Mouse (Mus musculus): ENCODE measurements around the gene Rgs17.
A peak's percentile ranks its signal among the peaks of the same experiment; 100 is the strongest.
"Not testable (repeated sequence)": the region's sequence is repeated elsewhere in the genome, so short reads cannot be mapped to it uniquely, and the experiment has no call there.

Rgs17 gene

DNA sequence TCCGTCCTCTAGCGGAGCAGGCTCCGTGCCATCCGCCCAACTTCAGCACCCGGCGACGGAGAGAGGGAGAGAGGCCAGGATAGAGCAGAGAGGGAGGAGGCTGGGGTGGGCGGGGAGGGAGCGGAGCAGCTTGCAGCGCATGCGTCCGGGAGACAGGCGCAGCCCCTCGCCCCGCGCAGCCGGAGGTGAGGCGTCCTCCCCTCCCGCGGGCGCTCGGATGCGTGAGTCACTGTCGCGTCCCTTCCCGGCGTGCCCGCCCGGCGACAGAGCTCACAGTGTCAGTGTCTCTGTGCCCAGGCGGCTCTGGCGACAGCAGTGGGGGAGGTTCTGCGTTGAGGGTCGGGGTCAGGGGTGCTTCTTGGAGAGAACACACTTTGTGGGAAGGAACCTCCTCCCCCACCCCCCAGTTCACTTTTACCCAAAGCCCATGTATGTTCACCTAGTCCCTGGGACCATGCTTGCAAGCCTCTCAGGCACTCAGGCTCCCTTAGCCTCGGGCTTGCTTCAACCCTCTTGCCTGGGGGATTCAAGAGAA lies at the start of gene Rgs17:
Gene Rgs17 (minus strand): TSS at position 107 of the 535 bp plus-strand sequence.
- DNase-seq, result no peak

DNA sequence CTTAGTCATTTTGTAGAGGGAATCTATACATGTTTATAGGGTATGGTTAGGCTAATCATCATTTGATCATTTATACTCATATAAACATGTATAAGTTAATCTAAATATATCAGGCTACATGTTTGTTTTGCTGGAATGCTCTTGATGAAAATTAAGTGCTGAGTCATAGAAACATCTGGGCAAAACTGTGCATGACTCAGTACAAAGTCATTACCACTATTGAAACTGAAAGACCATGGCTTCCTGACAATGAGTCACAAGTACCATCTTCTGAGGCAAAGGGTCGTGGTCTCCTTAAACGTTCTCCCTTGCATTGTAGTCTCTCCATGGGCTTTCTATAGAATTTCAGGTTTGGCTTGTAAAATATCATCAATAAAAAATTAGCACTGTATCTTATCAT lies 45.5 kb upstream of the Rgs17 start:
- DNase-seq, result no peak

GRCm38 (mm10) chr10:5953787-5954186 lies 31.6 kb upstream of the Rgs17 start:
- DNase-seq, result not testable (repeated sequence)

GRCm38 (mm10) chr10:5924261-5924660 lies 2.1 kb upstream of the Rgs17 start:
- no peak for DNase-seq

DNA sequence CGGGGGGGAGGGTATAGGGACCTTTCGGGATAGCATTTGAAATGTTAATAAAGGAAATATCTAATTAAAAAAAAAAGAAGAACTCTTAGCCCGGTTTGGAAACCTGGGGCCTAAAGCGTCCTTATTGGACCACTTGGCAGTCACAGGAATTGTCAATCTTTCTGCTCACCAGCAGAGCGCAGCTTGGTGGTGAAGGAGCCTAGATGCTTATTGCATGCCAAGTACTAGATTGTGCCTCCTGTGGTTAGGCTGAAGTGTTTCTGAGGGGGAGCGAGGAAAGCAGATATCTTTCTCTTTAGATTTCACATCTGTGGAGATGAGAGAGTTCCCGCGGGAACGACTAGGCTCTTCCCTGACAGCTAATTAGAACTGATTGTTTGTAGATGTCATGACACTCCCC lies 896 bp upstream of the Rgs17 start:
- no peak for DNase-seq

DNA sequence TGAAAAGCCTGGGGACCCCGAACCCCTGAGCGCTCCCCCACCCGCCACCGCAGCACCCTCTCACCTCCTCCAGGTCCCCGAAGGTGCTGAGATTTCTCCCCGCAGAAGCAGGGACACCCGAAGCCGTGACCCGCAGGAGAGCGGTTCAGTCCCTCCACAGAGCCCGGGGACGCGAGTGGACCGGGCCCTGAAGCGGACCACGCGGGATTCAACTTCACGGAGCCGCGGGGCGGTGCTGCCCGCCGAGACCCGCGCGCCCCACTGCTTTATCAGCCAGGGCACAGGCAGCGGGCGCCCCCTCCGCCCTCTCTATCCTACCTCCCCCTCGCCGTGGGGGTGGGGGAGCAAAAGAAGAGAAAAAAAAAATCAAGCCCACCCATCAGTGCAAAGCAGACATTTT lies 429 bp downstream of the Rgs17 start:
- no peak for DNase-seq

- no peak for DNase-seq
Measured at GRCm38 (mm10) chr10:5921031-5921551, 1.1 kb downstream of the Rgs17 start.

DNA sequence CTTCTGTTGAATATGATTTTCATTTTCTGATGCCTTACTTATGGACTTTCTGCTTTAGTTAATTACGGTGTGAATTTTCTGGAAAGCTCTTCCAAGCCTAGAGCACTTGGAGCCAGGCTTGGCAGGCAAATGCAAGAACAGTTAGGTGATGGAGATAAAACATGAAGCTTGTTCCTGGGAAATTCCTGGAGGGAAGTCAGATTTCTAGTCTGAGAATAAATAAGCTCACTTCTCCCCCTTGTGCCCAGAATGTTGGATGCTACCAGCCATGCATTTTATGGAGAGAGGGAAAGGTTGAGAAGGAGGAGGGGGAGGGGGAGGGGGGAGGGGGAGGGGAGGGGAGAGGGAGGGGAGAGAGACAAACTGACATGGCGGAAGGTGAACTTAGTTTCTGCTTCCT lies 17.8 kb downstream of the Rgs17 start:
- DNase-seq, result no peak

- no peak for DNase-seq
Measured at GRCm38 (mm10) chr10:5901777-5902176, 20.4 kb downstream of the Rgs17 start.

DNA sequence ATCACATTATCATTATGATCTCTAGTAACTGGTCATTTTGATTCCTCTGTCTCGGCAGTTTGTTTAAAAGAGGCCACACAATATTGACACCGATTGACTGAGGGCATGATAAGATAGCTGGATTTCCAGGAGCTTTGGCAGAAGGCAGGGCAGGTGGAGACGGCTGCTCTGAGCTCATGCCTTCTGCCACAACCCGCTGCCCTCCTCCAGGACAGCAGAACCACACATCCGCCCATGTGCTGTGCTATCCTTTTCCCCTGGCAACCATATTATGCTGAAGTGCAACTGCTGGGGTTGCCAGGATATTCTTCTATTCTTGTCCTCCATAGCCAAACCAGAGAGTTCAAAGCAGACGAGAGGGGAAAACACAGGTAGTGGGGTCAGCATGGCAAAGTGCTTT lies 21.5 kb downstream of the Rgs17 start:
- no peak for DNase-seq

- no peak for DNase-seq
Measured at GRCm38 (mm10) chr10:5877106-5877505, 45.1 kb downstream of the Rgs17 start.

DNA sequence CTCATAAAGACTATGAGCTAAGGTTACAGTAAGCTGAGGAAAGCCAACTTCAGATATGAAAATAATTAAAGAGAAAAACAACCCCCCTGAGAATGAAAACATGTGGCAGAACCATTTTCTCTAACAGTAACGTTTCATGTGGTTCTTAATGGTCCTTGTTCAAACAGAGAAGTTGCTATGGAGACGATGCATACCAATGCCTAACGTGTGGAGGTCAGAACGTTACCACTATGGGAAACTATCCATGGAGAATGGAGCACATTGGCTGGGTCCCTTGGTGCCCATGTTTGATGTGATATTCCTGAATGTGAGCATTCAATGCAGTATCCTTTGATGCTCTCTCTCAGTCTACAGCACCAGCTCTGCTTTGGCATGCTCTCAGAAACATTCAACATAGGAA lies 51.1 kb downstream of the Rgs17 start:
- no peak for DNase-seq

DNA sequence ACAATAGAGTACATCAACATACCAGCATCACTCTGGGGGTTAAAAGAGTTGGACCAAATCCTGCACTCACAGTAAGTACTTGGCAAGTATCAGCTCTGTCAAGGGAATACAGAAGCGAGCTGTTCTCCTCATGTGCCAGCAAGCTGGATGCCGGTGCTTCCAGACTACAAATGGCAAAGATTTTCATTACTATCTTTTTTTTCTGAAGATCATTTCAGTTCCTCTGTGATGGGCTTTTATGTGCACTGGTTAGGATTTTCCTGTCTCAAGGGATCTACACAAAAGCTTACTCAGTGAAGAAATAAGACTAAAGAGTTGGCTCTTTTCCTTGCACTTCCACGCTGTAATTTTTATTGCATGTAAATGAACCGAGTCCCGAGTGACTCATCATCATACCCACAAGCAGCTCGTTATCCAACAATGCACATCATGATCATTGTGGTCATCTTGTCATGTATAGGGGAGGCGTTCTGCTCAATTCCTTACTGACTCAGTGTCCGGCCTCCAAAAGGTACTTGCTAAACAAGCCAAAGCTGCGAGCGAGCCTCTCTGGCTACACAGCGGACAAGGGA lies 54.1 kb downstream of the Rgs17 start:
- no peak for DNase-seq

GRCm38 (mm10) chr10:5865996-5866395 lies 56.2 kb downstream of the Rgs17 start:
- DNase-seq, result no peak

DNA sequence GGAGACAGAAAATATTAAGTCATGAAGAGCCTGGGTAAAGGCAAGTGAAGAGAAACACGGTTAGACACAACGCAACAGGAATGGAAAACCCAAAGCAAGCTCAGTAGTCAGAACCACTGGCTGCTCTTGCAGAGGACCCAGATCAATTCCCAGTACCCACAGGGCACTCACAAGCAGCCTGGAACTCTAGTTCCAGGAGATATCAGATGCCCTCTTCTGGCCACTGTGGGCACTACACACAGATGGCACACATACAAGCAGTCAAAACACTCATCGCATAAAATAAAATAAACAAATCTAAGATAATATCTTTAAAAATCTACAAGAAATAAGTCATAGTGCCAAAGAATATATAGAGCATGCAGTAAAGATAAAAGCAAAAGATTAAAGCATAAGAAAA lies 59.5 kb downstream of the Rgs17 start:
- no peak for DNase-seq

- DNase-seq, result no peak
Measured at GRCm38 (mm10) chr10:5860849-5861248, 61.4 kb downstream of the Rgs17 start.

DNA sequence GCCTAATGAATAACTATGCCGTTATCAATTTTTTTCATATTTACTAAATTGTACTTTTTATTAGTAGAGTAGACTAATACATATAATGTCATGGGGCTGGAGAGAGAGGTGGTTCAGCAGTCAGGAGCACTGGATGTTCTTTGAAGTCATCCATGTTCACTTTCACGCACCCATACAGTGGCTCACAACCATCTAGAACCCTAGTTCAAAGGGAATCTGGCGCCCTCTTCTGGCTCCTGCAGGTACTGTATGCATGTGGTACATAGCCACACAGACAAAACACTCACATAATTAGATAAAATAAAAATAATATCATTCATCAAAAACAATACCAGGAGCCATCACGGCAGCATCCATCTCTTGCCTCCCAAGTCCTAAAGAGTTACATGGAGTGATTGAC lies 62.5 kb downstream of the Rgs17 start:
- DNase-seq, result peak in 1 of 2 experiments; percentile 4

DNA sequence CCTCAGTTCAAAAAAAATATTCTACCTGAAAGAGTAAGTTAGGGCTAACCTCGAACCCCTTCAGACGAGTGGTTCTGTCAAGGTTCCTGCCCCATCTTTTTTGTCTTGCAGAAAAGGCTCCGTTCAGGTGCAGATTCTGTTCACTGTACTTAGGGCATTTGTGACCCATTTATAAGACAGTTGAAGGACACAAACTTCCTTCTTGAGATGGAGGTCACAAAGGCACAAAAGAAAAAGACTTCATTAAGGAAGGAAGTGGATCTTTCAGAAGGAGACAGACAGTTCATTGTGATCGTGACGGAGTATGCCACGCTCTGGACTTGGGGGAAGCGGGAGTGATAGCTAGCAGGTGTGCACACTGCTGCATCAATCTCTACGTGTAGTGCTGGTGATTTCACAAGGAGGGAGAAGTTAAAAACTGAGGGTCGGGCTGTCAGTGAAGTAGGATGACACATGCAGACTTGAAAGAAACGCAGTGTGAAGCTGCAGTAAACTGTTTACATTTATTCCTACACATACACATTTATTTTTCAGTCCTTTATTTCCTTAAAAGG lies 64.1 kb downstream of the Rgs17 start:
- no peak for DNase-seq

- DNase-seq, result no peak
Measured at GRCm38 (mm10) chr10:5853290-5853868, 68.8 kb downstream of the Rgs17 start.

DNA sequence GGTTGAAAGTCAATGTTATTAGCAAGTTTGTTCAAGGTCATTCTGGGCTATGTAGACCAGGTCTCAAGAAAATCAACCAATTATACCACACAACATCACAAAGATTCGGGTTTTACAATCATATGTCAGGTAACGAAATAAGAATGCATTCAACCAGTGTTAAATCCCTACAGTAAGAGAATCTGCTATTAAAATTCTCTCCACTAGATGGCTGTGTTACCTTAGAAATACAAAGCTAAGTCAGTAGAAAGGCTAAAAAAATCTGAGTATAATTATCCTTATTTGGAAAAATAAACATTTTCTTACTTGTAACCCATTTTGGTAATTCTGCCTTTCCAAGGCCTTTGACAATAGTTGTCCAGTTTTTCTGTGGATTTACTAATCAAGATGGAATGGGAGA lies 75.3 kb downstream of the Rgs17 start:
- DNase-seq, result no peak

DNA sequence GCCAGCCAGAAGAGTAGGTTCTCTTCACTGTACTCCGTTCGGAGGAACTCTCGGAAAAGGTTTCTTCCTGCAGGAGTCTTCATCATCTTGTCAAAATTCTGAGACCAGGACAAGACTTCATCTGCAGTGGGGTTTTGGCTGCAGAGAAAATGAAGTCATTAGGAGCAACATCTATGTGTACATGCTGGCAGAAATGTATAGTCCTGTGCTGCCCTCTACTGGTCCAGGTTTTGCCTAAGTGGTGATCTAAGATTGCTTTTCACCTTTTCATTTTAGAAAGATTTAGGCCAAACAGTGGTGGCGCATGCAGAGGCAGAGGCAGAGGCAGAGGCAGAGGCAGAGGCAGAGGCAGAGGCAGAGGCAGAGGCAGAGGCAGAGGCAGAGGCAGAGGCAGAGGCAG lies 80.8 kb downstream of the Rgs17 start:
- peak in 1 of 2 experiments; percentile 62 for DNase-seq

DNA sequence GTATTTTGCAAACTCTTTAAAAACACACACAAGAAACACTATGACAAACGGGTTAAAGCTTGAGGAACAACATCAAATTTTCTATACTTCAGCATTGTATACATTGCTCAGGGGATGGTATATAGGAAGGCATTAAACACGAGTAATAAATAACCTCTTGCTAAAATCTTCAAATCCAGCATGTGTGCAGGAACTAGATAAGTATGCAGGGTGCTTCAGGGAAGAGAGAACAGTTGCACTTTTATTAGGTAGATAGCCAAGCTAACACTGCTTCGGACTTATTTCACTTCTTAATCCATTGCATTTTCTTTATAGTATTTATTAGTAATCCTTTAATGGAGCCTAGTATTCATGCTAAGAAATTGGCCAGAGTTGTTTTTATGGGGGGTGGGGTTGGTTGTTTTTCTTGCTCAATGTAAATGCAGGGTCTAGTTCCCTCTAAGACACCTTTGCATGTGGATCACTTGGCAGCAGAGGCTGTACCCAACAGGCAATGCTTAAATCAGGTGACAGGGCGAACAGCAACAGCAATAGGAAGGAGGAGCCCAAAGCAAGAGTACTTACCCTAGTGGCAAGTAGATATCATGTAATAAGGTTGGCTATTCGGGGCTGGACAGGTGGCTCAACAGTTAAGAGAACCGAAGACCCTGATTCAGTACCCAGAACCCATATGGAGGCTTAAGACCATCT lies 95.7 kb downstream of the Rgs17 start:
- DNase-seq, result no peak

GRCm38 (mm10) chr10:5824779-5825178 lies 97.4 kb downstream of the Rgs17 start:
- DNase-seq, result peak in 1 of 2 experiments; percentile 41

Data from spleen, adult 18-20 months (tissue).